Mouse (Mus musculus) left cerebral cortex, postnatal 4 days (tissue): ENCODE results near the gene Fubp3. TPM values are rescaled to one million over a fixed set of nuclear protein-coding genes. Genes with fewer than 3 reads are reported as not detected.

Source experiments
- DNase-seq: peaks from one replicate; pipeline ENCODE4 v3.0.0-alpha.2; 2022
- intact Hi-C: fragments of 180-260 bp; cut with DNase I; formaldehyde crosslinking; loops from one replicate; pipeline ENCODE4 v1.15.1; 2025
- microRNA-seq: library from miRNA; unstranded; fragments of <30 nt; microRNA quantifications from one replicate; pipeline ENCODE4 v1.2.0, GENCODE M21; 2022
- total RNA-seq, 2 experiments: library from RNA; stranded (reverse); gene quantifications; 2 replicates each; pipeline ENCODE4 v1.2.3; 2021

Fubp3 gene
- total RNA-seq, 2 experiments from 2014 or later = 48.9 to 50.9 TPM

GRCm38 (mm10) chr2:31662939-31663803 is 90.7 kb downstream of the Fubp3 start:
- intact Hi-C loops = no loop called here
- DNase-seq = no peak

GRCm38 (mm10) chr2:31663804-31664180 is 91.3 kb downstream of the Fubp3 start:
- DNase-seq = no peak
- intact Hi-C loops = no loop called here

Small RNA genes lying within 50 kb of the gene (microRNA-seq; reads per million reads assigned to microRNA genes)
- 1.2 reads per million for gene Mir6998

Other genes with a start within 250 kb of the Fubp3 start
- gene Ass1, start 102.4 kb upstream of the Fubp3 start, total RNA-seq = 10 to 100 TPM; 14.7 to 18.2 TPM
- under 1 TPM; 0.44 to 0.64 TPM for gene Prdm12, start 67.4 kb downstream of the Fubp3 start, total RNA-seq
- gene Exosc2, start 98.1 kb downstream of the Fubp3 start, total RNA-seq = 10 to 100 TPM; 28.4 to 29.0 TPM
- 10 to 100 TPM; 51.3 to 54.4 TPM for gene Abl1, start 115.7 kb downstream of the Fubp3 start, total RNA-seq
- not detected for gene Qrfp, start 237.9 kb downstream of the Fubp3 start, total RNA-seq